Mouse (Mus musculus): ENCODE data around the gene Snx4.
"Not testable (repeated sequence)": the region's sequence is repeated elsewhere in the genome, so short reads cannot be mapped to it uniquely, and the experiment has no call there.

The Snx4 gene

DNA sequence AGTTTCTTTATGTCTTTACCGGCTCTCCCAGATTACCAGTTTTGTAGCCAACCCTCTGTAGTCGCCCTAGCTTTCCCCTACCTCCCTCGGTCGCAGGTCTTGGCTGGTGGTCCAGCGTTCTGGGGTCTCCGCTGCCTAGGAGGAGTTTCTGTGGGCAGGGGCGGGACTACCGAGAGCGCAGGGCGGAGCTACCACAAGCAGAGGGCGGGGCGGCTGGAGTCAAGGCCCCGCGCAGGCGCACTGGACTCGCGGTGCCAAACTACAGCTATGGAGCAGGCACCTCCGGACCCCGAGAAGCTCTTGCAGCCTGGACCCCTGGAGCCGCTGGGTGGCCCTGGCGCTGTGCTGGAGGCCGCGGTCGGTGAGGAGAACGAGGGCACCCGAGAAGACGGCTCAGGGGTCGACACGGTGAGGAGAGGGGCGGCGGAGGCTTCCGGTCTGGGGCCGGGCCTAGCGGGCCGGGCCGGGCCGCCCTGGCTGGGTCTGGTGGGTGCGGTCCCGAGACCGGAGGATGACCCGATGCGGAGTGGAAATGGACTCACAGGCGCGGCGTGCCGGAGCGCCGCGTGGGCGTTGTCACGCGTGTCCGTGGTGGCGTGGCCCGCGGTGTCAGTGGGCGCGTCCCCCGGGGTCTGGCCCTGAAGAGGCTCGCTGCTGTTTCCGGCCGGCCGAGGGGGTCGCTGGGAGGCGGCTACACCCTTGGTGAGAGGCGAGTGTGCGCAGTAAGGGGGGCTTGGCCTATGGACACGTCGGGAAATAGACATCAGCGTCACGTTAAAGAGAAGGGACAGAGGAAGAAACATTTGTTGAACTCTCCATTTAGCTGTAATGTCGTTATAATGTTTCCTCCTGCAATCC lies at the start of gene Snx4:
Snx4 (plus strand) TSS at position 249 of the 858 bp plus-strand sequence.
- peak; percentile 94 for DNase-seq (ENCODE audit: low read depth, low spot score)

DNA sequence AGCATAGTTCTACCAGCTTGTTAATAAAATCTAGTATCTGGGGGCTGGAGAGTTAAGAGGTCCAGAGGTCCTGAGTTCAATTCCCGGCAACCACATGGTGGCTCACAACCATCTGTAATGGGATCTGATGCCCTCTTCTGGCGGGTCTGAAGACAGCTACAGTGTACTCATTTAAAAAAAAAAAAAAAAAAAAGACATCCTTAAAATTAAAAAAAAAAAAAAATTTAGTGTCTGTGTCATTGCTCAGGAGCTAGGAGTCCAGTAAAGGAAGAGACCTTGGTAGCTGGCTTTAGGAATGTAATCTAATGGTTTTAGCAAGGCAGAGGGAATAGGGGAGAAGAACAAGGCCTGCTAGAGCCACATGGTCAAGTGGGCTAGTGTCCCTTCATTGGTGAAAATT lies 40.4 kb upstream of the Snx4 start:
- DNase-seq (ENCODE audit: low read depth, low spot score): no peak

DNA sequence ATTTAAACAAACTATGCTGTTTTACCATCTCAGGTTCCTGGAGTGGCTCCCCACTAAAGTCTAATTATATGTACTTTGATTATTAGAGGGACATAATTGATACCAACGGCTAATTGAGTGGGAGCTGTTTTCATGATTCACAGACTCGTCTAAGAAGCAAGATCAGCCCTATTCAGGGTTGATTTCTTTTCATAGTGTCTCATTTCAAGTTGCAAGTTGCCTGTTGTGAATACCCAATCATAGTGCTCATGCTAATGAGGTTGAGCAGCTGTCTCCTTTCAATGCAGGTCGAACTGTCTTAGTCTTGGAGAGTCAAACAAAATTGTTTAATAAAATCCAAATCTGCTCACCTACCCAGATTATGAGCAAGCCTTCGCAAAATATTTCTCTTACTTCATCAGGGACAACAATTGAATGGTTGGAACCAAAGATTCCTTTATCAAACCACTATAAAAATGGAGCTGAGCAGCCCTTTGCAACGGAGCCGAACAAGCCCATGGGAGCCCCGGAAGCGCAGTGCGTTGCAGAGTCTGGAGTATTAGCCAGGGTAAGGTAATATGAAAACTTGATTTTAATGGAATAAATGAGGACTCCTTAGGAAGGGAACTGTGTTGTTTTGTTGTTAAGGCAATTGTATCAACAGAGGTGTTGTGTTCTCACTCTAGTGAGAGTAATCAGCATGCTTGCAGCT lies 34.8 kb upstream of the Snx4 start:
- DNase-seq (ENCODE audit: low read depth, low spot score): no peak

DNA sequence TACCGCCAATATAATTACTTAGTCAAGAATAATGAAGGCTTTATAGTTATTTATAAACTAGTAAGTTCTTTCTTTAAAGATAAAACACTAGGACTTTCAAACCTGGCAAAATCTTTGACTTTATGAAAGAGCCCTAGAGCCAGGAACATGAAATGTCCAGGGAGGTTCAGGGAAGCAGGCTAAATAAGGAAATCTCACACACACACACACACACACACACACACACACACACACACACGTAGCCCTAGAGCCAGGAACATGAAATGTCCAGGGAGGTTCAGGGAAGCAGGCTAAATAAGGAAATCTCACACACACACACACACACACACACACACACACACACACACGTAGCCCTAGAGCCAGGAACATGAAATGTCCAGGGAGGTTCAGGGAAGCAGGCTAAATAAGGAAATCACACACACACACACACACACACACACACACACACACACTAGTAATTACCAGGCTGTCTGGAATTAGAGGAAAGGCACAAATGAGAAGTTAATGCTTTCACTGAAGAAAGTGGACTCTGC lies 33.6 kb upstream of the Snx4 start:
- DNase-seq (ENCODE audit: low read depth, low spot score): not testable (repeated sequence)

DNA sequence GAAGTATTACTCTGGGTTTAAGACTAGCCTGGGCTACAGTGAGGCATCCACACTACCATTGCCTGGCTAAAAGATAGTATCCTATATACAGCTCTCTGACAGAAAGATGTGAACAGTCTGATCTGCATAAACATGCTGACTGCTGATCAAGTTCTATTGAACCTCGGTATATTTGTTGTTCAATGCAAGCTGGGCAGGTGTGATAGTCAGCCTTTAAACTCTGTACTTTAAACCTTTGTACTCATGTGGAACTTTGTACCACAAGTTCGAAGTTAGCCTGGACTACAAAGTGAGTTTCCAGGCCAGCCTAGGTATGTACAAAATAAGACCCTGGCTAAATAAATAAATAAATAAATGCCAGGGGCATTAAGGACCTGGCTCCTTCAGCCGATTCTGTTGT lies 28.8 kb upstream of the Snx4 start:
- DNase-seq (ENCODE audit: low read depth, low spot score): no peak

DNA sequence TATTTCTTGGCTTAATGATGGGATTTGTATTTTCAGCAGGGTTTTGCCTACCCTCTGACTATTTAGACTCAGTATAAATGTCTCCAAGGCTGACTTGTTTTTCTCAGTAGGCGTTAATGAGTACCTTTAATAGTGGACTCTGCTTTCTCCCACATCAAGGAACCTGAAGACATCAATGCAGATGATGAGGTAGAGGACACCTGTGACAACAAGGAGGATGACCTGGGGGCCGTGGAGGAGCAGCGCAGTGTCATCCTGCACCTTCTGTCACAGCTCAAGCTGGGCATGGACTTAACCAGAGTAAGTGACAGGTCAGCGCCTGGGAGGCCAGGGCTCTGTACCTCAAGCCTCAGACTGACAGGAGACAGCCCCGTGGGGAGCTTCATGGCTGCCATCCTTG lies 26.9 kb upstream of the Snx4 start:
- DNase-seq (ENCODE audit: low read depth, low spot score): no peak

DNA sequence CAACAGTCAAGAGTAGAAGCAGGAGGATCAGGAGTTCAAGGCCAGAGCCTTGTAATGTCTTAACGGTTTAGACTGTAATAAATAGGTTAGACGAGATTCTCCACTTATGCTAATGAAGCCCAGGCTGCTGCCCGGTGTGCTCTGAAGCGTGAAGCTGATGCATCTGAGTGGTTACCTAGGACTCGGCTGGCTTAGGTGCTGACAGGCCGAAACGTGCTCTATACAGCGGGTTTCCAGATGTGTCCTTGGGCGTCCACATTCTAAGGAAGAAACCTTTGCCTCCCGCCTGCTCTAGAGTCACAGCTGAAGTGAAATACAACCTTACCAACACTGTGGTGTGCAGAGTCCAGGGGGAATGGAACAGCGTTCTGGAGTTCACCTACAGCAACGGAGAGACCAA lies 17.1 kb upstream of the Snx4 start:
- DNase-seq (ENCODE audit: low read depth, low spot score): no peak

DNA sequence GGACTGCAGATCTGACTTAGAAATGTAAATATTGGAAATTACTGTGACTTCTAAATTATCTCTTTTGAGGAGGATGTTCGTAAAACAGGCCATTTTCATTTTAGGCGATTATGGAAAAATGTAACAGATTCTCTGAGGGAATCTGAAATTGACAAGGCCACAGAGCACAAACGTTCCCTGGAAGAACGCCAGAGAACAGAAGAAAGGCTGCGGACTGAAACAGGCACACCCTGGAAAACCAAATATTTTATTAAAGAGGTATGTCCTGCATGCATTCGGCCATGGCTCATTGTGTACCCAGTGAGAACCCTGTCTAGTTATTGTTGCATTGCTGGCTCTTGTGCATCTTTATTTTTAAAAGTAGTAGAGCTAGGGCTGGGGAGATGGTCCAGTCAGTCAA lies 15.1 kb upstream of the Snx4 start:
- no peak for DNase-seq (ENCODE audit: low read depth, low spot score)

DNA sequence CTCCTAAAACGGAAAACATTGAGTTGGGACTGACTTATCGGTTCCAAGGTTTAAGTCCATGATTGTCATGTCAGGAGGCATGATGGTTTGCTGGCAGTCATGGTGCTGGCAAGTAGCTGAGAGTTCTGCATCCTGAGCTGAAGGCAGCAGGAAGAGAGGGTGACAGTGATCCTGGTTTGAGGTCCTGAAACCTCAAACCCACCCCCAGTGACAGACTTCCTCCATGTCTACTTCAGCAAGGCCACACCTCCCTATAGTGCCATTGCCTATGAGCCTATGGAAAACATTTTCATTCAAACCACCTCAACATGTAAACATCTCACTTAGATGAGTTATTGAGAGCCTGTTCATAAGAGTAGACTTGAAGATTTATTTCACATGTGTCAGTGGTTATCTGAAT lies 11.9 kb upstream of the Snx4 start:
- DNase-seq (ENCODE audit: low read depth, low spot score): no peak

DNA sequence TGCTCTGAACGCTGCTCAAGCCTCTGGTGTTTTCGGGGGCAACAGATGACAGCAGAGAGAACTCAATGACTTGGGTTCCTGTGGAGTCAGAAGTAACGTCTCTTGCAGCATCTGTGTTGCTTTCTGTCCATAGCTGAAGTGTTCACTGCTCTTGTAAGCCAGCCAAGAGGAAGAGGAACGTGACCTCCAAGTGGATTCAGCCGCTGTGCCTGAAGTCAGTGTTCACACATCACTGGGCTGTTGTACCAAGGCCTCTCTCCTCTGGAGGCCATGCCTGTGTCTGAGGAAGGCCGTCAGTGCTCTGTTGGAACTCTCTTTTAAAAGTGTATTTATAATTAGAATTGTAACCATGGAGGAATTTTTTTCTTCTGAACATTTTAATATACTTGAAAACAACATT lies 9.2 kb upstream of the Snx4 start:
- DNase-seq (ENCODE audit: low read depth, low spot score): no peak

DNA sequence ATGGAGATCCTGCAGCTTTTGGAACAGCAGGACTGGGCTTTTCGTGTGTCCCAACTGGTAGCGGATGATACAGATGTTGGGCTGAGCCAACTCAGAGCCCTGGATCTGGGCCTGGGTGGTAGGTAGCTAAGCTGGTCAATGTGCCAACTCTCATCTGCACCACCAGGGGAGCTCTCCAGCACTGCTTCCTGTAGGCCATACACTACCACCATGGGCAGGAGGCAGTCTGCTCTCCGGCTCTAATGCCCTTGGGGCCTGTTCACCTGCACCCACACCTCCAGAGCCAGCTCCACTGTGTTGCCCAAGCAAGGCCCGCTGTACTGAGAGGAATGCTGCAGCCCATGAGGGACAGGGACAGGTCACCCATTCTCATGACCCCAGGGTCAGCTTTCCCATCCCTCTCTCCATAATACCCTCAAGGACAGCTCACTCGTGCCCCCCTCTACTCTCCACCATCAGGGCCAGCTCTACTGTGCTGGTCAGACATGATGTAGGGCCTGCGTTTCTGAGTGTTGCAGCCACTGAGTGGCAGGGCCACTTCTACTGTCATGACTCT lies 7.0 kb upstream of the Snx4 start:
- peak; percentile 32 for DNase-seq (ENCODE audit: low read depth, low spot score)

DNA sequence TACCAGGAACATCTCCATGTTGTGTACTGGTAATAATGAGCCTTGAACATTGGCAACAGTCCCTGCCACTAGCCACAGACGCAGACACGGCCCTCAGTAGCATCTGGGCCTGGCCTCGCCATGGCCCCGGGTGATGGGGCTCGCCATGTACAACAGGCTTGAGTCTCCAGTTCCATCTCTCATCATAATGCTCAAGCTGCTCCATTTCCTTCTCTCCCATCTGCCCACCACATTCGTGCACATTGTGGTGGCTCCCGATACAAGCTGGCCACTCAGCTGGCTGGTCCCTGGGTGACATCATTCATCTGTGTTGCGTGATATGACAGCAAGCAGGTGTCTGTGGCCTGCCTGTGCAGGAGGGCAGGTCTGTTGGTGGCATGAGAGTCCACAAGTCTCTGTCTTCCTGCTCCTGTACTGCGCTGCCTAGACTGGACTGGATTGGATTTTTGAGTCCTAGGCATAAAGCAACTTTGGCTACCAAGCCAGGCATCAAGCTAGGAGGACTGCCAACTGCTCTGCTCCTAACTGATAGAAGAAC lies 6.2 kb upstream of the Snx4 start:
- DNase-seq (ENCODE audit: low read depth, low spot score): no peak

DNA sequence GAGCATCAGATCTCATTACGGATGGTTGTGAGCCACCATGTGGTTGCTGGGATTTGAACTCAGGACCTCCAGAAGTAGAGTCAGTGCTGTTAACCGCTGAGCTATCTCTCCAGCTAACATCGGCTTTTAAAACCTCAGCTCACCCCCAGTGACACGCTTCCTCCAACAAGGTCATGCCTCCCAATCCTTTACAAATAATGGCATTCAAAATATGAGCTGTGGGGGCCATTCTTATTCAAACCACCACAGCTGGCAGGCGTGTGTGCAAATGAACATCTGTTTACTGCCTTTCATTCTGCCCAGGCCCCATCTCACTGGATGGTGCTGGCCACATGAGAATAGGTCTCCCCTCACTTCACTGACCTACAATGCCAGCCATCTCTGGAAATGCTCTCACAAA lies 4.7 kb upstream of the Snx4 start:
- peak; percentile 28 for DNase-seq (ENCODE audit: low read depth, low spot score)

DNA sequence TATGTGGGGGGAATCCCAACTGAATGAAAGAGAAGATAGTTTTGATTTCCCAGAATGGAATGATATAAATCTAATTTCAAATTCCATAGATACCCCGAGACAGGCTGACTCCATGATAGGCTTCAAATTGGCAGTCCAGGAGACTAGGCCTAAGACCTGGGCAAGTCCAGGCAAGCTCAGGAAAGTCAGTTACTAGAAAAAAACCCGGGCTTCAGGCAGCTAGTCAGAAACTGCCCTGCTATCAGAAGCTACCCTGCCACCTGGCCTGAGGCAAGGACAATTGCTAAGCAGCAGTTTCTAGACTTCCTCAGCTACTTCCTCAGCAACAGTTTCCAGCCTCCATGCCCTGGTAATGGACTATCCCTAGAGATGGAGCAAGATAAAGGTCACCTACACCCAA lies 4.2 kb upstream of the Snx4 start:
- DNase-seq (ENCODE audit: low read depth, low spot score): peak; percentile 57

DNA sequence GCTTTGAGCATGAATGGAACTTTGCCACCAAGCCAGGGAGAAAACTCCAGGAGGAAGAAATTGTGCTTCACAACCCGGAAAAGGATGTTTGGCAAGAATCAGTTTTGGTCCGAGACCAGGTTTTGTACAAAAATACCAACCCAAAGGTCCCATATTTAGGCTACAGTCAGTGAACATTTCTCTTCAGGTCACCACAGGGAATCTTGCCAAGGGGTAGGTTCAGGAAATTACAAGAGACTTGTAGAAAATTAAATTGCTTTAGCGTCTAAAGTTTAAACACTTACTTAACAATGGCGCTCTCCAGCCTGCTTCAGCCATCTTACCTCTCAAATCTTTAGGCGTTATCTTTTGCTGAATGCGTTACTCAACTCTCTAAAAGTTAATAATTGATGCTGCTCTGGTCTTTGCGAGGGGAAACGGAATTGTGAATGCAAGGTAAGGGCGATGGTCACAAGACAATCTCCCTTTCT lies 556 bp upstream of the Snx4 start:
- DNase-seq (ENCODE audit: low read depth, low spot score): no peak

DNA sequence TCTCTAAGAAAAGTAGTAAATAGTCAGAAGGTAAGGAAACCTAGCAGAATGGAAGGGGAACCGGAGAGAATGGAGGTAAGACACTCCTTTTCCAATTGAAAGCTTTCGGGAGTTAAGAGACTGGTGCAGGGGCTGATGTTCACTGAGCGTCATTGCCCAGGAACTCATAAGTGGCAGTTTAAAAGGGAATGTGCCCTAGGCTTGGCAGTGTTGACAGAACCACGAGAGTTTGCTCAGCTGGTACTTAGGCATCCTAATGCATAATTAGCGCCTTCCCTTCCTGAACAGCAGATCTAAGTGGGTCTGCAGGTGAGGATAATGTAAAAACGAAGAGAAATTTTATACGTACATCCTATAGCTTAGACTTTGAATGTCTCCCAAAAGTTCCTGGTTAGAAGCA lies 4.4 kb downstream of the Snx4 start:
- DNase-seq (ENCODE audit: low read depth, low spot score): no peak

DNA sequence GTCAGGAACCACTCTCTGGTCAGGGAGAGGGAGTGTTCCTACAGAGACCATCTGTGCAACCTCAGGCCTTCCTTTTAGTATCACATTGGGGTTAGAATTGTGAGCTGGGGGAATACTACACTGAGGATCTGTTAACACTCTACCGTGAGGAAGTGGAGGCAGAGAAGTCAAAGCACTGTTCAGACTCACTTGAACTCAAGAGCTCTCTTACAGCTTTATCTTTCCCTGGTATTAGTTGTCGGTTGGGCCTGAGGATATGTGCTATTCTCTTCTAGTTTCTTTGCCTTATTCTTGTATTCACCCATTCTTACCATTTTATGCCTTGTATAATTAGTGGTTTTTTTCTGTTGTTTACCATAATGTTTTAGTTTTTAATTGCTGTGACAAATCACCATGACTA lies 7.3 kb downstream of the Snx4 start:
- no peak for DNase-seq (ENCODE audit: low read depth, low spot score)

DNA sequence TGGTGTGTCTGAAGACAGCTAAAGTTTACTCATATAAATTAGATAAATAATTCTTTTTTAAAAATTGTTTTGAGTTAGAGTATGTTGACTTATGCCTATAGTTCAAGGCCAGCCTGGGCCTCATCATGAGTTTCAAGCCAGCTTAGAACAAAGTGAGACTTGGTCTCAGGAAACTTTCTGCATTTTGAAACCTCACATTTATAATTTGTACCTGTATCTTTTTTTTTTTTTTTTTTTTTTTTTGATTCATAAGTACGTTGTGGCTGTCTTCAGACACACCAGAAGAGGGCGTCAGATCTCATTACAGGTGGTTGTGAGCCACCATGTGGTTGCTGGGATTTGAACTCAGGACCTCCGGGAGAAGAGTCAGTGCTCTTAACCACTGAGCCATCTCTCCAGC lies 8.6 kb downstream of the Snx4 start:
- no peak for DNase-seq (ENCODE audit: low read depth, low spot score)

DNA sequence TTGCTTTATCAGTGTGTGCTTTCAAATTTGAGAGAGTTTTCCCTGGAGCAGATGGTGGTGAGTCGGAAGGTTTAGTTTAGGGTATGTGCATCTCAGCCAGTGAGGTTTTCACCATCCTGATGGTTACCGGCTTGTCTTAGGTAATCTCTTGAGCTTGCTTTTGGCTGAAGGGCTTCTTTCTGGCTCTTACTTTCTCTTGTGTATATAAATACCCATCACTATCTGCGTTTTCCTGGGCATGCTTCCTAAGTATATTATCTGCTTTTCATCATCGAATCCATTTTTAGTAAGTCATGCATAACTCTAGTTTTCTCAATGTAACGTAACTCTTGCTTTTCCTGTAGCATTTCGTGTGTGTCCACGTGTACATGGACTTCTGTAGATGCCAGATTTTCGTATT lies 9.6 kb downstream of the Snx4 start:
- DNase-seq (ENCODE audit: low read depth, low spot score): no peak

DNA sequence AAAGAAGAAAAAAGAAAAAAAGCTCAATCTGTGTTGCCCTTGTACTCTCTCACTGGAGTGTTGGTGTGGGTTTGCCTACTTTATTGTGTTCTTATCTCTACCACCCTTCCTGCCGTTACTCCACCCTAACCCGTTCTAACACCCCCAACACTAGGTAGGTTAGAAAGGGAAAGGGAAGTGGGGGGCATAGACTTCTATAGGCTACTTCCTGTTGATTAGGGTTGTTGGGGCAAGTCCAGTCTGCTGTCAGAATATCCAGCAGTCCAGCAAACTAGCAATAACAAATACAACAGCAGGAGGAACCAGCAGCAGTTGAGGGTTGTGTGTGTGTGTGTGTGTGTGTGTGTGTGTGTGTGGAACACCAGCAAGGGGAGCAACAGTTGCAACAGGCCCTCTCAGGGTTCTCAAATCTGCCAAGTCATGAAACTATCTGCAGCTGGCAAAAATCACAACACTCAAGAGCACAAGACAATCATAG lies 10.4 kb downstream of the Snx4 start:
- DNase-seq (ENCODE audit: low read depth, low spot score): no peak

DNA sequence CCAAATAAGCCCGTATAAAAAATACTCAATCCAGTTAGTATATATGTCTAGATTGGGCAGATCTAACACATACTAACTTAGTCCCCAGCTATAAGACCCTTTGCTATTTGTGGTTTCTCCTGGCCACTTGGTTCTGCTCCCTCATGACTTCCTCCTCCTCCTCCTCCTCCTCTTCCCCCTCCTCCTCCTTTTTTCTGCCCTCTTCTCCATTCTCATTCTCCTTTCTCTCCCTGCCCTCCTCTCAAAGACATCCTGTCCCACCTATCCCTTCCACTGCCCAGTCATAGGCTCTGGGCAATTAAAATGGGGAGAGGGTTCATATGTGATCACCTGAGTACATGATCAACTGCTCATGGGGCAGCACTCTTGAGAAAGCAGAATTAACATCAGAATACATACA lies 10.9 kb downstream of the Snx4 start:
- DNase-seq (ENCODE audit: low read depth, low spot score): no peak

DNA sequence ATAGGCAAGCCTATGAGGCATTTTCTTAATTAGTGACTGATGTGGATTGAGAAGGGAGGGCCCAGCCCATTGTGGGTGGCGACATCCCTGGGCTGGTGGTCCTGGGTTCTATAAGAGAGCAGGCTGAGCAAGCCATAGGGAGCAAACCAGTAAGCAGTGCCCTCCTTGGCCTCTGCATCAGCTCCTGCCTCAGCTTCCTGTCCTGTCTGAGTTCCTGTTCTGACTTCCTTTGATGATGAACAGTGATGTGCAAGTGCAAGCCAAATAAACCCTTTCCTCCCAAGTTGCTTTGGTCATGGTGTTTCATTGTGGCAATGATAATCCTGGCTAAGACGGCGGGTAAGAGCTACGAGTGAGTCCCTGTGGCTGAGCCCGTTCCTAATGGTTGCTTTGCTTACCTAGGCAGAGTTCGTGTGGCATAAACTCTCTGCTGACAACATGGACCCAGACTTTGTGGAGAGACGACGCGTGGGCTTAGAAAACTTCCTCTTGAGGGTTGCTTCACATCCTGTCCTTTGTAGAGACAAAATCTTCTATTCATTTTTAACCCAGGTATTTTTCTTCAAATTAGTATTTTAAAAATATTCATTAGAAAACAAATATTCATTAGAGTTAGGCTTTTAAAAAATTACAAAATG lies 16.5 kb downstream of the Snx4 start:
- no peak for DNase-seq (ENCODE audit: low read depth, low spot score)

Data from A20 (cell line).